ENCODE assay signal across 8 mouse cellular contexts in genomic region chr8:71374616-71375206, GRCm38 (mm10). TPM values are rescaled to one million over a fixed set of nuclear protein-coding genes. Genes with fewer than 3 reads are reported as not detected.
DNase-seq lines count a peak whose midpoint lies in the region; ATAC-seq lines count a peak whose summit lies in the region.

No protein-coding gene starts in this region.

- peaks cover 4% of the 10 kb centered on the region; the same call in 1 of the 2 replicates for H3K36me3 ChIP-seq in hindbrain, embryonic 11.5 days (ENCODE audit: control insufficient read depth, insufficient read depth, low read length)
- peaks cover 14% of the 10 kb centered on the region for H3K36me3 ChIP-seq in hindbrain, embryonic 16.5 days (ENCODE audit: control insufficient read depth, insufficient read depth, low read length)

- 75% methylated on average over 17 of the region's 17 CpGs for WGBS in hindbrain, embryonic 11.5 days
- WGBS in hindbrain, embryonic 16.5 days, result 80% methylated on average over 17 of the region's 17 CpGs

- no peak overlapping the region for H3K27ac ChIP-seq in hindbrain, embryonic 11.5 days (ENCODE audit: low read depth, low read length)
- no peak overlapping the region for H3K27ac ChIP-seq in hindbrain, embryonic 16.5 days (ENCODE audit: low read depth, low read length)

- H3K4me2 ChIP-seq in hindbrain, embryonic 11.5 days (replicated peaks; ENCODE audit: low read depth, low read length), result no peak overlapping the region; the same call in 1 of the 2 replicates
- no peak overlapping the region for H3K4me2 ChIP-seq in hindbrain, embryonic 16.5 days (ENCODE audit: low read length)

- ATAC-seq in hindbrain, embryonic 11.5 days (ENCODE audit: low FRiP score), result no peak
- no peak for ATAC-seq in hindbrain, embryonic 16.5 days
- ATAC-seq in megakaryocyte, adult 5-6 weeks (ENCODE audit: poor library complexity, severe bottlenecking), result no peak

- no peaks in the 10 kb centered on the region for H3K9me3 ChIP-seq in hindbrain, embryonic 11.5 days (ENCODE audit: control insufficient read depth, low read length)
- H3K9me3 ChIP-seq in hindbrain, embryonic 16.5 days (ENCODE audit: control insufficient read depth, low read length), result no peaks in the 10 kb centered on the region

- no peaks in the 10 kb centered on the region for H3K27me3 ChIP-seq in hindbrain, embryonic 11.5 days (ENCODE audit: control insufficient read depth, insufficient read depth, low read length)
- no peaks in the 10 kb centered on the region for H3K27me3 ChIP-seq in hindbrain, embryonic 16.5 days (replicated peaks; ENCODE audit: control insufficient read depth, insufficient read depth, low read length)

- no peak overlapping the region for H3K4me3 ChIP-seq in hindbrain, embryonic 11.5 days (ENCODE audit: low read depth, low read length)
- no peak overlapping the region for H3K4me3 ChIP-seq in hindbrain, embryonic 16.5 days (ENCODE audit: low read length)

- peaks cover 28% of the 10 kb centered on the region for H3K4me1 ChIP-seq in hindbrain, embryonic 11.5 days (replicated peaks; ENCODE audit: control insufficient read depth, insufficient read depth, low read length)
- H3K4me1 ChIP-seq in hindbrain, embryonic 16.5 days (ENCODE audit: control insufficient read depth, insufficient read depth, low read depth, low read length), result peaks cover 35% of the 10 kb centered on the region

- DNase-seq in adrenal gland, adult (ENCODE audit: inconsistent age in 2 of 2, low spot score in 1 of 2), result peak; percentile 49 to 68
- DNase-seq in adrenal gland, postnatal 4 days (ENCODE audit: low spot score in 2 of 2), result no peak
- peak; percentile 22 for DNase-seq in hindbrain, embryonic 11.5 days (ENCODE audit: low spot score)
- peak; percentile 39 for DNase-seq in embryo, embryonic 11 days
- DNase-seq in kidney, postnatal 4 days, result peak; percentile 71 to 81
- no peak for DNase-seq in thymus, postnatal 14 days

- no peak overlapping the region for H3K9ac ChIP-seq in hindbrain, embryonic 11.5 days (ENCODE audit: low read depth, low read length)
- H3K9ac ChIP-seq in hindbrain, embryonic 16.5 days (ENCODE audit: low read depth, low read length), result no peak overlapping the region

RNA-seq across cellular contexts. Expression of gene Ocel1, which starts 3.6 kb away (rescaled TPM):
- total RNA-seq in adrenal gland, postnatal 4 days (2021), result 10 to 100 TPM; 12.0 to 13.6 TPM
- 3.0 and 3.7 TPM in 2 replicates for polyA plus RNA-seq in hindbrain, embryonic 11.5 days (2014; fragmentation: Nextera tagmentation; extraction: Ambion mirVana)
- 5.5 and 6.3 TPM in 2 replicates for polyA plus RNA-seq in hindbrain, embryonic 16.5 days (2015; fragmentation: Nextera tagmentation; extraction: Ambion mirVana)
- 8.7 and 8.9 TPM in 2 replicates for total RNA-seq in megakaryocyte, adult 5-6 weeks (2015)
- total RNA-seq in megakaryocyte, adult 5-6 weeks (2017), result 16.2 and 18.5 TPM in 2 replicates

RNA-seq across cellular contexts. Expression of gene Nr2f6, which starts 7.0 kb away (rescaled TPM):
- 10 to 100 TPM; 67.6 to 70.6 TPM for total RNA-seq in adrenal gland, postnatal 4 days (2021)
- 69.5 and 78.3 TPM in 2 replicates for polyA plus RNA-seq in hindbrain, embryonic 11.5 days (2014; fragmentation: Nextera tagmentation; extraction: Ambion mirVana)
- polyA plus RNA-seq in hindbrain, embryonic 16.5 days (2015; fragmentation: Nextera tagmentation; extraction: Ambion mirVana), result 20.7 and 23.6 TPM in 2 replicates
- total RNA-seq in megakaryocyte, adult 5-6 weeks (2015), result 8.2 and 13.8 TPM in 2 replicates
- total RNA-seq in megakaryocyte, adult 5-6 weeks (2017), result 6.9 and 9.1 TPM in 2 replicates

RNA-seq across cellular contexts. Expression of gene Use1, which starts 8.1 kb away (rescaled TPM):
- total RNA-seq in adrenal gland, postnatal 4 days (2021), result 100 to 1,000 TPM; 210 to 221 TPM
- polyA plus RNA-seq in hindbrain, embryonic 11.5 days (2014; fragmentation: Nextera tagmentation; extraction: Ambion mirVana), result 77.8 and 78.6 TPM in 2 replicates
- 115 and 120 TPM in 2 replicates for polyA plus RNA-seq in hindbrain, embryonic 16.5 days (2015; fragmentation: Nextera tagmentation; extraction: Ambion mirVana)
- total RNA-seq in megakaryocyte, adult 5-6 weeks (2015), result 124 and 135 TPM in 2 replicates
- total RNA-seq in megakaryocyte, adult 5-6 weeks (2017), result 167 and 180 TPM in 2 replicates

RNA-seq across cellular contexts. Expression of gene Ushbp1, which starts 20.9 kb away (rescaled TPM):
- total RNA-seq in adrenal gland, postnatal 4 days (2021), result 10 to 100 TPM; 21.6 to 21.8 TPM
- 2.9 and 3.6 TPM in 2 replicates for polyA plus RNA-seq in hindbrain, embryonic 11.5 days (2014; fragmentation: Nextera tagmentation; extraction: Ambion mirVana)
- 7.3 and 9.5 TPM in 2 replicates for polyA plus RNA-seq in hindbrain, embryonic 16.5 days (2015; fragmentation: Nextera tagmentation; extraction: Ambion mirVana)
- not detected in 2 replicates for total RNA-seq in megakaryocyte, adult 5-6 weeks (2015)
- total RNA-seq in megakaryocyte, adult 5-6 weeks (2017), result not detected in 2 replicates

RNA-seq across cellular contexts. Expression of gene Babam1, which starts 21.9 kb away (rescaled TPM):
- 100 to 1,000 TPM; 108 to 109 TPM for total RNA-seq in adrenal gland, postnatal 4 days (2021)
- 102 and 106 TPM in 2 replicates for polyA plus RNA-seq in hindbrain, embryonic 11.5 days (2014; fragmentation: Nextera tagmentation; extraction: Ambion mirVana)
- polyA plus RNA-seq in hindbrain, embryonic 16.5 days (2015; fragmentation: Nextera tagmentation; extraction: Ambion mirVana), result 97.3 and 101 TPM in 2 replicates
- 62.0 and 66.6 TPM in 2 replicates for total RNA-seq in megakaryocyte, adult 5-6 weeks (2015)
- total RNA-seq in megakaryocyte, adult 5-6 weeks (2017), result 108 and 110 TPM in 2 replicates

Comparison
In these comparisons a context has a peak if more than half of its experiments do, and no peak if none do; other contexts are left out.
1. DNase-seq: peak in adrenal gland, adult (2 of 2), hindbrain, embryonic 11.5 days (single experiment), embryo, embryonic 11 days (single experiment) and kidney, postnatal 4 days (2 of 2); none in adrenal gland, postnatal 4 days (0 of 2) and thymus, postnatal 14 days (single experiment).
2. RNA of gene Nr2f6, which starts 7.0 kb away (total RNA-seq): 67.6 to 70.6 TPM in adrenal gland, postnatal 4 days; 6.9 to 13.8 TPM in megakaryocyte, adult 5-6 weeks; every median in the first group is over 4 times any median in the second.